Mouse (Mus musculus) MEL (cell line): Measurements from ENCODE around the gene Fdxr. TPM values are rescaled to one million over a fixed set of nuclear protein-coding genes. Genes with fewer than 3 reads are reported as not detected.
A peak's percentile ranks its signal among the peaks of the same experiment; 100 is the strongest.

Source experiments
- DNase-seq: peaks from one replicate; pipeline ENCODE4 v3.0.0; 2011; ENCODE audit warnings: low read depth, low spot score
- H3K27ac ChIP-seq: 2 replicates; pipeline ENCODE4 v1.5.1; 2012; ENCODE audit warnings: low read depth, mild to moderate bottlenecking, control low read depth, low read length, moderate library complexity; ENCODE audit not compliant: control insufficient read depth
- H3K27me3 ChIP-seq, 2 experiments: fragments of 150-350 bp in 1 of 2; sonication (generic) in 1 of 2; 2 replicates each; pipeline ENCODE4 v1.6.1; 2012; ENCODE audit warnings: low read length in 2 of 2, mild to moderate bottlenecking in 2 of 2, improper control_type of control experiment in 1 of 2, moderate library complexity in 1 of 2; ENCODE audit not compliant: insufficient read depth in 2 of 2, control insufficient read depth in 1 of 2
- H3K36me3 ChIP-seq, 2 experiments: 2 replicates each; pipeline ENCODE4 v1.6.1; 2012 to 2014; ENCODE audit warnings: low read length in 2 of 2, improper control_type of control experiment in 1 of 2, inconsistent platforms in 1 of 2, mild to moderate bottlenecking in 1 of 2; ENCODE audit not compliant: insufficient read depth in 2 of 2, control insufficient read depth in 1 of 2
- H3K4me1 ChIP-seq, 2 experiments: fragments of 150-350 bp in 1 of 2; sonication (generic) in 1 of 2; 2 replicates each; pipeline ENCODE4 v1.6.1; 2012; ENCODE audit warnings: low read length in 2 of 2, improper control_type of control experiment in 1 of 2, mild to moderate bottlenecking in 1 of 2; ENCODE audit not compliant: insufficient read depth in 2 of 2, control insufficient read depth in 1 of 2
- H3K4me3 ChIP-seq, 2 experiments: fragments of 150-350 bp in 1 of 2; sonication (generic) in 1 of 2; 2 replicates each; pipeline ENCODE4 v1.5.1; 2012; ENCODE audit warnings: low read depth in 2 of 2, low read length in 2 of 2, mild to moderate bottlenecking in 2 of 2, moderate library complexity in 2 of 2, control low read depth in 1 of 2, improper control_type of control experiment in 1 of 2; ENCODE audit not compliant: control insufficient read depth in 1 of 2, insufficient read depth in 1 of 2
- H3K79me2 ChIP-seq: 2 replicates; pipeline ENCODE4 v1.6.1; 2012; ENCODE audit warnings: mild to moderate bottlenecking, low read length, moderate library complexity; ENCODE audit not compliant: control insufficient read depth, poor library complexity, insufficient read depth
- H3K9ac ChIP-seq: 2 replicates; pipeline ENCODE4 v1.6.1; 2012; ENCODE audit warnings: low read depth, mild to moderate bottlenecking, control low read depth, low read length, moderate library complexity; ENCODE audit not compliant: control insufficient read depth, poor library complexity, severe bottlenecking
- H3K9me3 ChIP-seq: fragments of 150-350 bp; sonication (generic); replicated peaks from 2 replicates; pipeline ENCODE4 v1.6.1; 2012; ENCODE audit warnings: mild to moderate bottlenecking, low read length, improper control_type of control experiment, moderate library complexity; ENCODE audit not compliant: insufficient read depth
- CTCF ChIP-seq, 3 experiments: IDR thresholded peaks in 2 of 3; conservative IDR thresholded peaks in 1 of 3; 2 replicates each; pipeline ENCODE4 v1.5.1; 2011 to 2012; ENCODE audit warnings: low read length in 3 of 3, low read depth in 2 of 3, mild to moderate bottlenecking in 2 of 3, improper control_type of control experiment in 1 of 3, inconsistent platforms in 1 of 3, mixed read lengths in 1 of 3, moderate library complexity in 1 of 3; ENCODE audit not compliant: control insufficient read depth in 1 of 3, insufficient read depth in 1 of 3, poor library complexity in 1 of 3, severe bottlenecking in 1 of 3
- E2F4 ChIP-seq: IDR thresholded peaks from 2 replicates; pipeline ENCODE4 v1.6.1; 2011; ENCODE audit warnings: low read depth, low read length, improper control_type of control experiment, borderline replicate concordance
- GATA1 ChIP-seq: IDR thresholded peaks from 2 replicates; pipeline ENCODE4 v1.6.1; 2011; ENCODE audit warnings: low read depth, low read length, improper control_type of control experiment
- MAX ChIP-seq: IDR thresholded peaks from 2 replicates; pipeline ENCODE4 v1.6.1; 2011; ENCODE audit warnings: low read length, improper control_type of control experiment
- MEF2A ChIP-seq: IDR thresholded peaks from 2 replicates; pipeline ENCODE4 v1.6.1; 2014; ENCODE audit warnings: low read depth, mild to moderate bottlenecking, inconsistent platforms, low read length, improper control_type of control experiment; ENCODE audit not compliant: poor library complexity, insufficient replicate concordance, severe bottlenecking; ENCODE audit errors: extremely low read depth
- NELFE ChIP-seq: IDR thresholded peaks from 2 replicates; pipeline ENCODE4 v1.6.1; 2011; ENCODE audit warnings: low read depth, low read length, improper control_type of control experiment
- POLR2A ChIP-seq, 2 experiments: IDR thresholded peaks; 2 replicates each; pipeline ENCODE4 v1.6.1; 2011 to 2012; ENCODE audit warnings: low read length in 2 of 2, mild to moderate bottlenecking in 2 of 2, control low read depth in 1 of 2, improper control_type of control experiment in 1 of 2, low read depth in 1 of 2, moderate library complexity in 1 of 2; ENCODE audit not compliant: control insufficient read depth in 1 of 2, insufficient read depth in 1 of 2, poor library complexity in 1 of 2
- POLR2AphosphoS2 ChIP-seq: IDR thresholded peaks from 2 replicates; pipeline ENCODE4 v1.6.1; 2011; ENCODE audit warnings: low read length, improper control_type of control experiment
- SIN3A ChIP-seq: IDR thresholded peaks from 2 replicates; pipeline ENCODE4 v1.6.1; 2012; ENCODE audit warnings: low read length, improper control_type of control experiment, inconsistent platforms
- SMC3 ChIP-seq: IDR thresholded peaks from 2 replicates; pipeline ENCODE4 v1.6.1; 2011; ENCODE audit warnings: low read depth, low read length, improper control_type of control experiment
- TAL1 ChIP-seq: IDR thresholded peaks from 2 replicates; pipeline ENCODE4 v1.6.1; 2012; ENCODE audit warnings: mild to moderate bottlenecking, inconsistent platforms, low read length, moderate library complexity, mixed read lengths
- TBP ChIP-seq: IDR thresholded peaks from 2 replicates; pipeline ENCODE4 v1.8.0; 2011; ENCODE audit warnings: low read depth, low read length, improper control_type of control experiment
- TCF12 ChIP-seq: IDR thresholded peaks from 2 replicates; pipeline ENCODE4 v1.6.1; 2014; ENCODE audit warnings: low read depth, mild to moderate bottlenecking, inconsistent platforms, low read length, improper control_type of control experiment, moderate library complexity
- UBTF ChIP-seq: IDR thresholded peaks from 2 replicates; pipeline ENCODE4 v1.6.1; 2012; ENCODE audit warnings: low read depth, mild to moderate bottlenecking, inconsistent platforms, low read length, improper control_type of control experiment, moderate library complexity, borderline replicate concordance; ENCODE audit not compliant: insufficient read depth
- USF1 ChIP-seq: IDR thresholded peaks from 2 replicates; pipeline ENCODE4 v1.6.1; 2014; ENCODE audit warnings: low read depth, mild to moderate bottlenecking, inconsistent platforms, low read length, improper control_type of control experiment, moderate library complexity
- USF2 ChIP-seq, 2 experiments: IDR thresholded peaks; 2 replicates each; pipeline ENCODE4 v1.6.1; 2011 to 2012; ENCODE audit warnings: improper control_type of control experiment in 2 of 2, low read length in 2 of 2, borderline replicate concordance in 1 of 2, inconsistent platforms in 1 of 2, low read depth in 1 of 2, mild to moderate bottlenecking in 1 of 2; ENCODE audit not compliant: insufficient read depth in 1 of 2
- ZMIZ1 ChIP-seq: IDR thresholded peaks from 2 replicates; pipeline ENCODE4 v1.6.1; 2012; ENCODE audit warnings: low read depth, mild to moderate bottlenecking, inconsistent platforms, low read length, improper control_type of control experiment, moderate library complexity
- ZNF384 ChIP-seq: IDR thresholded peaks from 2 replicates; pipeline ENCODE4 v1.6.1; 2012; ENCODE audit warnings: low read depth, mild to moderate bottlenecking, inconsistent platforms, low read length, improper control_type of control experiment
- polyA plus RNA-seq, 2 experiments: library from polyadenylated mRNA; stranded (reverse) in 1 of 2; unstranded in 1 of 2; fragments of >175 nt in 1 of 2; fragments of >200 nt in 1 of 2; gene quantifications; 2 replicates each; pipeline versions ENCODE4 v1.2.1 to v1.2.4; 2012; ENCODE audit warnings: low replicate concordance in 2 of 2, low read depth in 1 of 2; ENCODE audit not compliant: insufficient read length in 2 of 2, insufficient read depth in 1 of 2, missing spikeins in 1 of 2
- total RNA-seq: library from RNA; depleted of rRNA; stranded (reverse); fragments of 300-350 nt; gene quantifications from 2 replicates; pipeline ENCODE4 v1.2.3, GENCODE M21; 2012

Gene Fdxr
- total and polyA plus RNA-seq, 3 experiments: 32.7 to 37.7 TPM; not detected in 1

DNA sequence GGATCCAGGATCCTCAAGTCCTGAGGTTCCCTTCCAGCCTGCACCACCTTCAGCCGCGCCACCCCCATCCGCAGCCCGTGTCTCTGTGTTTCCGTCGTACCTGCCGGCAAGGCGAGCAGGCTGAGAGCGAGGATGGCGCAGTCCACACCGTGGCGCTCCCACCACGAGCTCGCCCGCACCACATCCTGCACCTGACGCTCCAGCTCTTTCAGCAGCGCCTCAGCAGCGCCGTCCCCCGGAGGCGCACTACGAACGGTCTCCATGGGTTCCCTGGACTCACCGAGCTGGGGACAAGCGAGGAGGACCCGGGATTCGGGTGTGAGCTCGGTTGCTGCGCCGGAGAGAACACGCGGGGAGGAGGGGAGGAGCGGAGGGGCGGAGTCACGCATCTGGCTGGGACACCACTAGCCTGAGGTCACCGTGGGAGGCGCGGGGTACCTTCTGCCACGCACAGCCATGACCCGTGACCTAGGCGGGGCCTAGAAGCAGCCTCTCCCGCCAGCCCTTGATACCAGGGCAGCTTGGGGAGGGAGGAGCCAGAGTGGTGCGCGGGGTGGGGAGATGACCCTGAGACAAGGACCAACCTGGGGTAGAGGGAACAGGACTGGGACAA, 20.5 kb upstream of the Fdxr start, which contains the start of gene Fads6:
TSS of gene Fads6 (minus strand) at position 450 of the 613 bp plus-strand sequence.
- H3K27ac ChIP-seq: no peak within 1 kb of the TSS
- DNase-seq: peak; percentile 82
- TF ChIP-seq GATA1: no peak
- peak; percentile 38; the same call in 1 of the 2 replicates for TF ChIP-seq NELFE
- TF ChIP-seq CTCF (IDR thresholded peaks at IDR 0.05 in 2 of 3, conservative IDR thresholded peaks at IDR 0.05 in 1 of 3; ENCODE audit: control insufficient read depth in 1 of 3, insufficient read depth in 1 of 3, low read depth in 2 of 3, low read length in 3 of 3, poor library complexity in 1 of 3, severe bottlenecking in 1 of 3): peak in 2 of 3 experiments; percentile 34 to 48; a peak in 4 of 6 replicates
- TF ChIP-seq SIN3A: peak; percentile 15; the same call in 1 of the 2 replicates
- 0 out of 2 replicates have a peak, but pooled peaks have one; percentile 30 for TF ChIP-seq USF1
- TF ChIP-seq UBTF: 0 out of 2 replicates have a peak, but pooled peaks have one; percentile 38
- TF ChIP-seq SMC3: peak; percentile 23; the same call in 1 of the 2 replicates
- peak in 1 of 2 experiments; percentile 50; a peak in 1 of 4 replicates for TF ChIP-seq POLR2A (IDR thresholded peaks at IDR 0.05; ENCODE audit: control insufficient read depth in 1 of 2, insufficient read depth in 1 of 2, low read depth in 1 of 2, low read length in 2 of 2, poor library complexity in 1 of 2)
- TF ChIP-seq POLR2AphosphoS2: no peak
- H3K36me3 ChIP-seq: no peaks in the 10 kb centered on the region
- no peaks in the 10 kb centered on the region for H3K79me2 ChIP-seq
- H3K9me3 ChIP-seq: no peaks in the 10 kb centered on the region
- H3K4me3 ChIP-seq: peak within 1 kb of the TSS; percentile 63 to 72
- H3K4me1 ChIP-seq: no peaks in the 10 kb centered on the region; a peak in 1 of 4 replicates
- no peaks in the 10 kb centered on the region for H3K27me3 ChIP-seq
- H3K9ac ChIP-seq: peak within 1 kb of the TSS; percentile 54

DNA sequence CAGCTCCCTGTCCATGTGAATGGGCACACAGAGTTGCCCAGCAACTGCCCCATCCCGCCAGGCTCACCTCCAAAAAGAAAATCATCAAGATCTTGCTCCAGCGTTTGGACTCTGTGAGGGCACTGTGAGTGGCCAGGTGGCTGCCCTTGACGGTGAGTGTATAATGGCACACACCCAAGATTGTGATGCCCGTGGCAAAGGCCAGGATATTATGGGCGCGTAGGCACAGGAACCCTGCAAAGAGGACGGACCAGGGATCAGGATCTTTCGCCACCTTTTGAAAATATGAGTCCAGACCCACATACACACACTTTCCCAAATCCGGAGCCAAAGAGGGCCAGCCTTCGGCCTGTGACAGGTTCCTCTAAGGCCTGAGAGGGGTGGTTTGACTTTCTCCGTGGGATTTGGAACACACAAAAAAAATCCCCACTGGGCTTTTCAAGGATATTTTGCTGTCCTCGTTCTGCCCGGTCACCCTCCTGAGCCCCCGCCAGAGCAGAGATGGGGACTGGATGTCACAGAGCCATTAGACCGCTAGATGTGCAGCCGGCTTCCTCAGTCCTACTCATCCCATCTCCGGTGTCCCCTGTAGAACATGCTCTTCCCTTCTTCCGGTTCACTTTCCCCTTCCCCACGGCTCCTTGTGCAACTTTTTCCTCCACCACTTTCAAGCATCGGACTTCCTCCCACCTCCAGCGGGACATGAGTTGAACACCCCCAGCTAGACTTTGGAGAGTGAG, 19.8 kb upstream of the Fdxr start:
- Histone ChIP-seq H3K79me2 (no peaks in the 10 kb centered on the region), H3K4me3 (peak overlapping the region; percentile 63 to 72), H3K27ac (no peak overlapping the region), H3K4me1 (no peaks in the 10 kb centered on the region; a peak in 1 of 4 replicates)
- TF ChIP-seq E2F4 (no peak), POLR2A (IDR thresholded peaks at IDR 0.05; ENCODE audit: control insufficient read depth in 1 of 2, insufficient read depth in 1 of 2, low read depth in 1 of 2, low read length in 2 of 2, poor library complexity in 1 of 2) (no peak), USF1 (no peak), TBP (no peak), MEF2A (no peak), USF2 (IDR thresholded peaks at IDR 0.05; ENCODE audit: borderline replicate concordance in 1 of 2, insufficient read depth in 1 of 2, low read depth in 1 of 2, low read length in 2 of 2) (no peak), SIN3A (no peak), TAL1 (no peak), GATA1 (no peak), UBTF (no peak), MAX (no peak), ZNF384 (no peak), ZMIZ1 (no peak), TCF12 (no peak)
- TF ChIP-seq, all 39 proteins: peak for 0
- Histone ChIP-seq H3K9me3 (no peaks in the 10 kb centered on the region), H3K36me3 (no peaks in the 10 kb centered on the region), H3K27me3 (no peaks in the 10 kb centered on the region), H3K9ac (peak overlapping the region; percentile 54)
- no peak for DNase-seq
